Mouse (Mus musculus) mesoderm, embryonic 11.5 days (tissue): Measurements from ENCODE around the gene Epb42.
"Not testable (repeated sequence)": the region's sequence is repeated elsewhere in the genome, so short reads cannot be mapped to it uniquely, and the experiment has no call there.

Experiments
- DNase-seq: peaks from one replicate; pipeline ENCODE4 v3.0.0-alpha.2; 2012; ENCODE audit warnings: low read depth, low spot score

Gene Epb42

GRCm38 (mm10) chr2:121036733-121037341 is at the start of gene Epb42:
Gene Epb42, minus strand, starts transcription at chr2:121037072.
- DNase-seq = no peak

GRCm38 (mm10) chr2:121085480-121086185 is 48.8 kb upstream of the Epb42 start, which contains the start of gene Tgm5:
Gene Tgm5, minus strand, starts transcription at chr2:121085841.
- no peak for DNase-seq

DNA sequence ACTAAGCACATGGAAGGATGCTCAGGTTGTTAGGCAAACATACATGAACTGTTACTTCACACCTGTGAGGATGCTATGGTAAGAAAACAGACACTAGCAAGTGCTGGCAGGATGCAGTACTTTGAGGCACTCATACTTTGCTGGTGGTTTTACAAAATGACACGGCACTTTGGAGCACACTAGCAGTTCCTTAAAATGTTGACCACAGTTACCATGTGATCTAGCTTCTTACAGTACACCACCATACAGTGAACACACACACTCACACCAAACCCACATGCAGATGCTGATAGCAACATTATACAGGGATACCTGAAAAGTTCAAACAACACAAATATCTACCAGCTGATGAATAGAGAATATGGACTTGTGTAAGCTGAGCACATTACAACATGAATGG is 45.8 kb upstream of the Epb42 start:
- DNase-seq = no peak

- DNase-seq = no peak
These were observed 37.9 kb upstream of the Epb42 start for GRCm38 (mm10) chr2:121074747-121075146.

DNA sequence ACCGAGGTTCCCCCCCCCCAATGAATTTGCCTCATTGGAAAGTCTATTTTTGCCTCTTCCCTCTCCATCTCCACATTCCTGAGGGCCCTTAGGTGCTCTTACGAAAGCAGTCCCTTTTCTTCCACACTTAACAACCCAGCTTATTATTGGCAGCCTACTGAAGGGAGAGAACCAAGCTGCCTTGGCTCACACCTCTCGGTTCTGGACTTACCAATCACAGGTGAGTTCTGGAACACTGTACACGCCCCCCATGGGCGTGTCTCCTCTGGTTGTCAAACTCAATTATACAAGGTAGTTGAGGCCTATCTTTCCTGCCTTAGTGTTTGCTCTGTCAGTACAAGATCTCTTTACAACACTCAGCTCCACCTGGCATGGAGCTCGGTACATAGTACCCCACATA is 35.0 kb upstream of the Epb42 start:
- no peak for DNase-seq

- no peak for DNase-seq
These were observed 32.6 kb upstream of the Epb42 start for GRCm38 (mm10) chr2:121069506-121069905.

DNA sequence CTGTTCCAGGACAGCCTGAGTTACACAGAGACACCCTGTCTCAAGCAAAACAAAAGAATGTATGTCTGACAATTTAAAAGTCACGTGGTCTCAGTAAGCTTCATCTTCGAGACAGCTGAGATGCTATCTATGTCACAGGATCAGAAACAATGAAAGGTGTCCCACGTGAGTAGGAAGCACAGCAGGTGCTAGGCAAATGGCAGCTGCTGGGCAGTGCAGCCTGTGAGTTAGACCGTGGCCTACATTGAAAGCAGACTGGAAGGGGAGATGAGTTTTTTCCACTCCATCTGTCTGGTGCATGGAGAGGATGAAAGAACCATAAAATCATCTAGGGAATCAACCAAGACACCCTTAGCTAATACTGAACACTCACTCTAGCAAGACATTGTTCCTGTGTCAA is 30.2 kb upstream of the Epb42 start:
- no peak for DNase-seq

GRCm38 (mm10) chr2:121061315-121061714 is 24.4 kb upstream of the Epb42 start:
- DNase-seq = no peak

DNA sequence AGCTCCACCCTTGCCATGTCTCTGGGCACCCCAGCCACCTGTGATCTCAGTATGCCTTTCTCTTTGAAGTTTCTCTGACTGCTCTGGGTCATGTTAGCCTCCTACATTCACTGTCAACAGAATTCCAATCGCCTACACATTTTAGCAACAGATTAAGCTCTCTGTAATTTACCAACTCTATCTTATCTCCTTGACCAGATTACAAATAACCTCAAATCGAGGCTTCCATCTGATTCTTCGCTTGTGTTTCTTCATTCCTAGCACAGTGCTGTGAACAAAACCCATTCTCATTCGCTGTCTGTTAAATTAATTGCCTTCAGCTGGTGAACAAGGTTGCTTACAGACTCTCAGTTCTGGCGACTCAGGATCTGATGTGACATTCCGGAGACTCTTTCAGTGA is 21.1 kb upstream of the Epb42 start:
- DNase-seq = no peak

DNA sequence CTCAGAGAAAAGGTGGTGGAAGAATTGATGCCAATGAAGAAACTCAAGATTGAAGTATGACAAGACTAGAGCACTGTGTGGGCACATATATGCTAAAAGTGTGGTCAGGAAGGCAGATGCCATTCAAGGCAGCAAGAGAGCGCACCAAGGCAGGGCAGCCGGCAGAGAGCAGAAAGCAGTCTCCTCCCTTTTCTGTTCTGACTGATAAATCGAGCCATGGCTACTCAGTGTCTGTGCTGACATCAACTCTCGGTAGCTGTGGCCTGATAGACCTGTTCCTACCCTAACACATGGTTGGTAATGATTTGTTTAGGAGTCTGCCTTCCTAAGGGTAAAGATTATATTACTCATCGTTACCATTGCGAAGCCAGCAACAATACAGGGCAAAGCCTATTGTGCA is 19.0 kb upstream of the Epb42 start:
- no peak for DNase-seq

- no peak for DNase-seq
These were observed 17.2 kb upstream of the Epb42 start for GRCm38 (mm10) chr2:121054060-121054459.

DNA sequence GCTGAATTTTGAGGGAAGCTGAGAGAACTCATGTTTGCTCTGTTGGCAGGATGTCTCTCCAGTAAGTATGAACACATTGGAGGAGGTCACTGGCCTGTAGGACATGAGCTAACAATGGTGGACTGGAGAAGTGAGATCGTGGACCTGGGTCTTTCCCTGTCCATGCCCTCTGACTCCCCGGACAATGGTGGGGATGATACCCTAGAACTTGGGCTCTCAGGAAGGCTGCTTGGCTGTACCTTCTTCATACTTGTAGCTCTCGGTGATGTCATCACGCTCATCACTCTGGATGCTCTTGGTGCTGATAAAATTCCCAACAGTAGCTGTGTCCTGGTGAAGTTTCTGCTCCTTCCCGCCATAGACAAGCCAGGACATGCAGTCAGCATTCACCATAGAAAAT is 15.3 kb upstream of the Epb42 start:
- no peak for DNase-seq

DNA sequence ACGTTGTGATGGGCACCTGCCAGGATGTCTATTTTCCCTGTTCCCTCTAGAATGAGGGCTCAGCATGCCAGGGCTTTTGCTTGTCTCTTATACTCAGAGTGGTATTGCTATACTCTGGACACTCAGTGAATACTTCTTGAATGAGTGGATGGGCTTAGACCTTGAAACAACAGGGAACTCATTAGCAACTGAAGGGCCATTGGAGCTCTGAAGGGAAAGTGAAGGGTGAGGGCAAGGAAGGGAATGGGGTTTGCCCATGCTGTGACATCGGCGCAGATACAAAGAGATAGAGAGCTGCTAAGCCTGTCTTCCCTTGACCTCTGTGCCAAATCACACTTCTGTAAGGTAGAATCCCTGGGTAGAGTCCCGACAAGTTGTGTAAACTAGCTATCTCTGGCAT is 8.8 kb upstream of the Epb42 start:
- no peak for DNase-seq

GRCm38 (mm10) chr2:121041098-121041497 is 4.2 kb upstream of the Epb42 start:
- DNase-seq = peak; percentile 32

- no peak for DNase-seq
These were observed 2.5 kb upstream of the Epb42 start for GRCm38 (mm10) chr2:121039382-121039781.

DNA sequence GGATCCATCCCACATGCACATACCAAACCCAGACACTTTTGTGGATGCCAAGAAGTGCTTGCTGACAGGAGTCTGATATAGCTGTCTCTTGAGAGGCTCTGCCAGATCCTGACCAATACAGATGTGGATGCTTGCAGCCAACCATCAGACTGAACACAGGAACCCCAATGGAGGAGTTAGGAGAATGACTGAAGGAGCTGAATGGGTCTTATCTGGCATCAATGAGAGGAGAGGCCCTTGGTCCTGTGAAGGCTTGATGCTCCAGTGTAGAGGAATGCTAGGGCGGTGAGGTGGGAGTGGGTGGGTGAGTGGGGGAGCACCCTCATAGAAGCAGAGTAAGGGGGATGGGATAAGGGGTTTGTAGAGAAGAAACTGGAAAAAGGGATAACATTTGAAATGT is 2.0 kb upstream of the Epb42 start:
- not testable (repeated sequence) for DNase-seq

DNA sequence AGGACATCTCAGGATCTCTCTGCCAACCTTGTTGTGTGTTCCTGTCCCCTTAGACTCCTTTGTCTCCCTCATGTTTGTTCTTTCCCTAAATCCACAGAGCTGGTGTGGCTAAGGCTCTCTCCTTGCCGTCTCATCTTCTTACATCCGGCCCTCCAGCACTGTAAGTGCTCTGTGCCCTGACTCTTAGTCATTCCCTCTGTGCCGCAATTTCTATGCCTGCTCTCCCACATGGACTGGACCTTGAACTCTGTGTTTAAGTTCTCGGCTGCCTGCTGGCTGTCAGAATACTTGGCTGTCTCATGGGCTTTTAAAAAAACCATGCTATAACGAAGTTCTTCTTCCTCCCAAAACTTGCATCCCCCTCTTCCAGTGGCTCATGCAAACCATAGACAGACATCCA is 14.0 kb downstream of the Epb42 start:
- no peak for DNase-seq

GRCm38 (mm10) chr2:121017151-121017550 is 19.7 kb downstream of the Epb42 start:
- DNase-seq = no peak

- DNase-seq = no peak
These were observed 20.6 kb downstream of the Epb42 start for GRCm38 (mm10) chr2:121016226-121016625.

DNA sequence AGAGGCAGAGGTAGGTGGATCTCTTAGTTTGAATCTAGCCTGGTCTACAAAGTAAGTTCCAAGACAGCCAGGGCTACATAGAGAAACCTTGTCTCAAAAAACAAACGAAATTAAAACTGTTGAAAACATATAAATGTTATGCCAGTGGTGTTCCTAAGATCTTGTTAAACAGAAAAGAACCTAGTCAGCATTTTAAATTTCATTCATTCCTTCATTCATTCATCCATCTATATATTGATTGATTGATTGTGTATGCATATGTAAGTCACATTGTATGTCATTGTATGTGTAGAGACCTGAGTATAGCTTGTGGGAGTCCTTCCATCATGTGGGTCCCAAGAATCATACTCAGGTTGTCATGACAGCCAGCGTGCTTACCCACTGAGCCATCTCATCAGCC is 21.4 kb downstream of the Epb42 start:
- no peak for DNase-seq

DNA sequence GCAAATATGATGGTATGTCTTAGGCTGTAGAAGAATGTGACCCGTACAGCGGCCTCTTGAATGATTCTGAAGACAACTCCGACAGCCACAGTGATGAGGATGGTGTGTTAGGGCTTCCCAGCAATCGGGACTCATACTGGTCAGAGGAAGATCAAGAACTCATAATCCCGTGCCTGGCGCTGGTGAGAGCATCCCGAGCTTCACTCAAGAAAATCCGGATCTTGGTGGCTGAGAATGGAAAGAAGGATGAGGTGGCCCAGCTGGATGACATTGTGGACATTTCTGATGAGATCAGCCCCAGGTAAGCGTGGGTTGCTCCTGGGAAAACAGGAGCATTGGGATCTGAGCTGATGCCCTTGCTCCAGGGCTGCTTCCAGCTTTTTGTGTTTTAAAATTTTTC is 24.2 kb downstream of the Epb42 start:
- DNase-seq = no peak

GRCm38 (mm10) chr2:121009071-121009677 is 27.7 kb downstream of the Epb42 start:
- DNase-seq = no peak

GRCm38 (mm10) chr2:121008664-121009007 is 28.2 kb downstream of the Epb42 start:
- no peak for DNase-seq
